Mouse (Mus musculus) G1E (cell line): ENCODE measurements at regions not wholly inside any gene's neighbourhood (a gene's known extent, or its start where the extent isn't known, plus 50 kb on each side); places are given as distances from the start of the nearest gene placed in this dataset.

ENCODE experiments used
- CTCF ChIP-seq: IDR thresholded peaks from 2 replicates; pipeline ENCODE4 v1.5.1; 2012; ENCODE audit warnings: low read depth, low read length, inconsistent platforms, mixed read lengths
- GATA2 ChIP-seq: IDR thresholded peaks from 2 replicates; pipeline ENCODE4 v1.6.1; 2012; ENCODE audit warnings: low read depth, low read length, inconsistent platforms, borderline replicate concordance

- TF ChIP-seq CTCF (no peak), GATA2 (no peak)
Measured at GRCm38 (mm10) chr3:143016758-143017157, 135.0 kb upstream of the Pkn2 start.
